Mouse (Mus musculus): ENCODE measurements around the gene Bckdha.

GRCm38 (mm10) chr7:25582301-25582810 is 76.4 kb downstream of the Bckdha start:
- TF ChIP-seq CTCF (IDR thresholded peaks at IDR 0.05; ENCODE audit: low read depth) (no peak), EP300 (IDR thresholded peaks at IDR 0.05; ENCODE audit: low read depth) (no peak)

All from liver, embryonic 14.5 days (tissue).